Mouse (Mus musculus): ENCODE measurements around the gene Pkd2l1. TPM values are rescaled to one million over a fixed set of nuclear protein-coding genes. Genes with fewer than 3 reads are reported as not detected.
A peak's percentile ranks its signal among the peaks of the same experiment; 100 is the strongest.

The Pkd2l1 gene
- polyA plus RNA-seq, 2 experiments = 0.03 TPM; not detected in 1

DNA sequence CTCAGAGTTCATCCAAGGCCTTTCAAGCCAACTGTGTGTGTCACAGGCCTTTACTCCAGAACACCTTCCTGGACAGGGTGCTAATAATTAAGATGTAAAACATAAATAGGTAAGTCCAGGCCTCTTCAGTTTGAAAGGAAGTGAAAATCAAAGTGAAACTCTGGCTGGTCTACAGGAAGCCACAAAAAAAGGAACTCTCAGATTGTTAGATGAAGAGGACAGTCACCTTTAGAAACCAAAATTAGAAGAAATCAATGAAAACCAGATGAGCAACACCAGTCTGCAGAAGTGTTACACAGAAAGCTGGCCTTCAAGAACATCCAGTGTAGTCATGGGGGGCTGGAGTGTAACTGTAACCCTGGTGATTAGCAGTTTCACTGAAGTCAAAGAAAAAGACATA lies 74.4 kb downstream of the Pkd2l1 start:
- TF ChIP-seq POLR2A (IDR thresholded peaks at IDR 0.05; ENCODE audit: borderline replicate concordance, extremely low read depth, insufficient read depth, insufficient read length) = no peak
- H3K4me2 ChIP-seq (replicated peaks; ENCODE audit: low read depth, low read length, severe bottlenecking) = no peak overlapping the region
- DNase-seq (ENCODE audit: low spot score) (no peak), ATAC-seq (ENCODE audit: low FRiP score, low read depth) (no peak)
- no peaks in the 10 kb centered on the region for H3K27me3 ChIP-seq (ENCODE audit: control insufficient read depth, insufficient read depth, low read length)
- peaks cover 79% of the 10 kb centered on the region for H3K36me3 ChIP-seq (ENCODE audit: control insufficient read depth, insufficient read depth, low read length)
- no peaks in the 10 kb centered on the region for H3K9me3 ChIP-seq (ENCODE audit: control insufficient read depth, low read length)
- no peak overlapping the region for H3K4me3 ChIP-seq (replicated peaks; ENCODE audit: low read length)
- no peaks in the 10 kb centered on the region for H3K4me1 ChIP-seq (ENCODE audit: control insufficient read depth, insufficient read depth, low read length)
- H3K9ac ChIP-seq (ENCODE audit: low read depth, low read length, severe bottlenecking) = no peak overlapping the region
- no peak overlapping the region for H3K27ac ChIP-seq (replicated peaks; ENCODE audit: low read depth, low read length)

GRCm38 (mm10) chr19:44111706-44112105 lies 80.5 kb downstream of the Pkd2l1 start:
- Histone ChIP-seq H3K4me3 (replicated peaks; ENCODE audit: low read length) (no peak overlapping the region), H3K4me1 (ENCODE audit: control insufficient read depth, insufficient read depth, low read length) (peaks cover 3% of the 10 kb centered on the region; the same call in 1 of the 2 replicates), H3K9ac (ENCODE audit: low read depth, low read length, severe bottlenecking) (no peak overlapping the region), H3K9me3 (ENCODE audit: control insufficient read depth, low read length) (no peaks in the 10 kb centered on the region), H3K27me3 (ENCODE audit: control insufficient read depth, insufficient read depth, low read length) (no peaks in the 10 kb centered on the region), H3K27ac (replicated peaks; ENCODE audit: low read depth, low read length) (no peak overlapping the region), H3K36me3 (ENCODE audit: control insufficient read depth, insufficient read depth, low read length) (peaks cover 54% of the 10 kb centered on the region), H3K4me2 (replicated peaks; ENCODE audit: low read depth, low read length, severe bottlenecking) (no peak overlapping the region)
- no peak for TF ChIP-seq POLR2A (IDR thresholded peaks at IDR 0.05; ENCODE audit: borderline replicate concordance, extremely low read depth, insufficient read depth, insufficient read length)
- DNase-seq (ENCODE audit: low spot score) = no peak
- no peak for ATAC-seq (ENCODE audit: low FRiP score, low read depth)
- 66% methylated on average over 7 of the region's 7 CpGs for WGBS

DNA sequence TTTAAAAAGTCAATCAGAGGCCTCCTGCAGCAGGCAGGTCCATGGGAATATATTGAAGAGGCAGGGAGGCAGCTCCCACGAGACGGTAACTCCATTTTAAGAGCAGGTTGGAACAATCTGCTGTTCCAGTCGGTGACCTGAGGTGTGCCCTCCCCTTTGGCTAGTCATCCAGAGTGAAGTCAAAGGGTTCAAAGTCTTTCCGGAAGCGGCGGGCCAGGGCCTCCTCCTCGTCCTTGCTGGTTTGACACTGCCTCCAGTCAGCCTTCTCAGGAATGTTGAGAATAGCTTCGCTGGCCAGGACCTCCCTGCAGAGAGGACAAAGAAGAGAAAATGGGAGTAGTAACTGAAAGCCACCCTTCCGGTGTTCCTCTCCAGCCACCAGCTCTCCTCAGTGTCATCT lies 81.9 kb downstream of the Pkd2l1 start:
- Histone ChIP-seq H3K27me3 (ENCODE audit: control insufficient read depth, insufficient read depth, low read length) (no peaks in the 10 kb centered on the region), H3K9me3 (ENCODE audit: control insufficient read depth, low read length) (no peaks in the 10 kb centered on the region), H3K27ac (replicated peaks; ENCODE audit: low read depth, low read length) (no peak overlapping the region), H3K4me2 (replicated peaks; ENCODE audit: low read depth, low read length, severe bottlenecking) (no peak overlapping the region), H3K9ac (ENCODE audit: low read depth, low read length, severe bottlenecking) (no peak overlapping the region), H3K4me1 (ENCODE audit: control insufficient read depth, insufficient read depth, low read length) (peaks cover 10% of the 10 kb centered on the region), H3K4me3 (replicated peaks; ENCODE audit: low read length) (no peak overlapping the region), H3K36me3 (ENCODE audit: control insufficient read depth, insufficient read depth, low read length) (peaks cover 49% of the 10 kb centered on the region)
- no peak for TF ChIP-seq POLR2A (IDR thresholded peaks at IDR 0.05; ENCODE audit: borderline replicate concordance, extremely low read depth, insufficient read depth, insufficient read length)
- 90% methylated on average over 9 of the region's 9 CpGs for WGBS
- no peak for ATAC-seq (ENCODE audit: low FRiP score, low read depth)
- DNase-seq (ENCODE audit: low spot score) = no peak

GRCm38 (mm10) chr19:44108996-44109395 lies 83.2 kb downstream of the Pkd2l1 start:
- no peak overlapping the region for H3K4me3 ChIP-seq (replicated peaks; ENCODE audit: low read length)
- peak; percentile 16 for DNase-seq (ENCODE audit: low spot score)
- TF ChIP-seq POLR2A (IDR thresholded peaks at IDR 0.05; ENCODE audit: borderline replicate concordance, extremely low read depth, insufficient read depth, insufficient read length) = no peak
- no peaks in the 10 kb centered on the region for H3K9me3 ChIP-seq (ENCODE audit: control insufficient read depth, low read length)
- H3K9ac ChIP-seq (ENCODE audit: low read depth, low read length, severe bottlenecking) = no peak overlapping the region
- H3K27ac ChIP-seq (replicated peaks; ENCODE audit: low read depth, low read length) = no peak overlapping the region
- peaks cover 36% of the 10 kb centered on the region for H3K36me3 ChIP-seq (ENCODE audit: control insufficient read depth, insufficient read depth, low read length)
- no peaks in the 10 kb centered on the region for H3K27me3 ChIP-seq (ENCODE audit: control insufficient read depth, insufficient read depth, low read length)
- peaks cover 10% of the 10 kb centered on the region for H3K4me1 ChIP-seq (ENCODE audit: control insufficient read depth, insufficient read depth, low read length)
- ATAC-seq (ENCODE audit: low FRiP score, low read depth) = no peak
- H3K4me2 ChIP-seq (replicated peaks; ENCODE audit: low read depth, low read length, severe bottlenecking) = no peak overlapping the region

- Histone ChIP-seq H3K9me3 (ENCODE audit: control insufficient read depth, low read length) (no peaks in the 10 kb centered on the region), H3K4me3 (replicated peaks; ENCODE audit: low read length) (peak overlapping the region; percentile 90), H3K4me2 (replicated peaks; ENCODE audit: low read depth, low read length, severe bottlenecking) (peak overlapping the region; percentile 89), H3K36me3 (ENCODE audit: control insufficient read depth, insufficient read depth, low read length) (peaks cover 26% of the 10 kb centered on the region), H3K27ac (replicated peaks; ENCODE audit: low read depth, low read length) (no peak overlapping the region), H3K27me3 (ENCODE audit: control insufficient read depth, insufficient read depth, low read length) (no peaks in the 10 kb centered on the region), H3K4me1 (ENCODE audit: control insufficient read depth, insufficient read depth, low read length) (peaks cover 10% of the 10 kb centered on the region), H3K9ac (ENCODE audit: low read depth, low read length, severe bottlenecking) (peak overlapping the region; percentile 94)
- WGBS = 29% methylated on average over 22 of the region's 22 CpGs
- ATAC-seq (ENCODE audit: low FRiP score, low read depth) (peak; percentile 35), DNase-seq (ENCODE audit: low spot score) (no peak)
- no peak for TF ChIP-seq POLR2A (IDR thresholded peaks at IDR 0.05; ENCODE audit: borderline replicate concordance, extremely low read depth, insufficient read depth, insufficient read length)
These were observed 84.4 kb downstream of the Pkd2l1 start for GRCm38 (mm10) chr19:44107661-44108521.
